Mouse (Mus musculus) lung, embryonic 14.5 days (tissue): ENCODE measurements around the gene Rapgef4. TPM values are rescaled to one million over a fixed set of nuclear protein-coding genes. Genes with fewer than 3 reads are reported as not detected.
A peak's percentile ranks its signal among the peaks of the same experiment; 100 is the strongest.

Source experiments
- ATAC-seq: fragments of 200-750 bp; cut with Nextera tagmentation; 2 replicates; pipeline ENCODE4 v1.8.0; 2017; ENCODE audit warnings: mild to moderate bottlenecking, moderate TSS enrichment, moderate library complexity; ENCODE audit not compliant: insufficient read depth
- DNase-seq: peaks from one replicate; pipeline ENCODE4 v3.0.0-alpha.2; 2015
- H3K27ac ChIP-seq: fragments of 300-500 bp; sonication (generic); 2 replicates; pipeline ENCODE4 v1.5.1; 2014; ENCODE audit warnings: low read depth, mild to moderate bottlenecking, moderate library complexity
- H3K27me3 ChIP-seq: fragments of 300-500 bp; sonication (generic); 2 replicates; pipeline ENCODE4 v1.6.1; 2014; ENCODE audit warnings: low read length, control low read depth; ENCODE audit not compliant: insufficient read depth
- H3K36me3 ChIP-seq: fragments of 300-500 bp; sonication (generic); 2 replicates; pipeline ENCODE4 v1.6.1; 2014; ENCODE audit warnings: control low read depth; ENCODE audit not compliant: insufficient read depth
- H3K4me1 ChIP-seq: fragments of 300-500 bp; sonication (generic); 2 replicates; pipeline ENCODE4 v1.6.1; 2014; ENCODE audit warnings: antibody characterized with exemption, control low read depth; ENCODE audit not compliant: insufficient read depth
- H3K4me2 ChIP-seq: fragments of 300-500 bp; sonication (generic); 2 replicates; pipeline ENCODE4 v1.6.1; 2014; ENCODE audit warnings: mild to moderate bottlenecking
- H3K4me3 ChIP-seq: fragments of 300-500 bp; sonication (generic); 2 replicates; pipeline ENCODE4 v1.5.1; 2014; ENCODE audit warnings: low read depth, low read length
- H3K9ac ChIP-seq: fragments of 300-500 bp; sonication (generic); 2 replicates; pipeline ENCODE4 v1.6.1; 2014
- H3K9me3 ChIP-seq: fragments of 300-500 bp; sonication (generic); 2 replicates; pipeline ENCODE4 v1.6.1; 2016; ENCODE audit warnings: low read depth, low read length, control low read depth
- CTCF ChIP-seq: IDR thresholded peaks from 2 replicates; pipeline ENCODE4 v1.5.1; 2016; ENCODE audit warnings: antibody characterized with exemption, low read depth
- WGBS: fragments of 180-500 bp; shearing (Covaris S2); extraction: QIAGEN DNeasy Blood & Tissue Kit; methylation state at CpG from one replicate; pipeline ENCODE4 v1.1.7; 2014; 5-methylcytosine and 5-hydroxymethylcytosine counted together
- polyA plus RNA-seq: library from polyadenylated mRNA; unstranded; fragments of >200 nt; fragmentation: Nextera tagmentation; extraction: Ambion mirVana; gene quantifications from 2 replicates; pipeline ENCODE4 v1.2.1, GENCODE M21; 2014

Gene Rapgef4
- polyA plus RNA-seq, 1 experiment from 2014 or later, result 3.5 TPM

DNA sequence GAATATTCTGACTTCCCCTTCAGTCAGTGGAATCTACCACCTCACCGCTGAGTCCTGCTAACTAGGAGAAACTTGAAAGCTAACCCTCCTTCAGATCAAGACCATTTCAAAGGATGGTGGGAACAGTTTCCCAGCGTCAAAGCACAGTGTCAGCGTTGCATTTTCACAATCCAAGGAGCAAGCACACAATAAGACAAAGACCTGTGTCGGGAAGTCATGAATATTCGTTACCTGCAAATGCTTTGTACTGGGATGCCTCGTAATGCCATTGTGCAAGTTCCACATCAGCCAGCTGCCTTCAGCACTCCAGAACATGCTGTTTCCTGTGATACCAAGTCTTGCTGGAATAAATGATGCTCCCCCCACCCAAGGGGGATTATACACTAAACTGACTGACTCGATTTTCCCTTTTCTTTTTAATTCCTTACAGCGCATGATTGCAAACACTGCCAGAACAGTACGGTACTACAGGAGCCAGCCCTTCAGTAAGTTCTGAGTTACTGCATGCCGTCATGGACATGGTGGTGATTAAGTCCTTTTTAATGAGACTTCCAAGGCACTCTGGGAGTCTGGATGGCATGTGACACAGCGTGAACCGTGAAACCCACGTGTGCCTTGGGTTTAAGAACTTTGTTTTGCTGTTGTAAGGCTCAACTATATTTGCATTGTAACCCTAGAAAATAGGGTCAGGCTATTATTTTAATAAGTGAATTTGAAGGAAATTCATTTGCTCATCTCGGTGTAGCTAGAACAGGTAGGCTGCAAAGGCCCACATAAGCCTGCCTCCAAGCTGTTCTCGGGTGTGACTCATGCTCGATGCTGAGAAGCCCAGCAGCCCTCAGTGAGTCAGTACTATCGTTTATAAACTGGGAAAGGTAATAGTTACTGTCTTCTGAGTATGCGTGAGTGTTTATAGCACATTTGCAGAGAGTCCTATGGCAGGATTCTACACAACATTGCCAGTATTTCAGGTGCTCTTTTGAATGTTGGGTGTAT, 271.8 kb downstream of the Rapgef4 start:
- H3K4me3 ChIP-seq, result no peak overlapping the region
- TF ChIP-seq CTCF, result no peak
- 63% methylated on average over 18 of the region's 18 CpGs for WGBS
- ATAC-seq, result no peak
- H3K4me1 ChIP-seq, result peaks cover 6% of the 10 kb centered on the region; the same call in 1 of the 2 replicates
- H3K9me3 ChIP-seq, result no peaks in the 10 kb centered on the region
- H3K27me3 ChIP-seq, result no peaks in the 10 kb centered on the region
- H3K27ac ChIP-seq, result no peak overlapping the region
- no peak overlapping the region for H3K9ac ChIP-seq
- DNase-seq, result no peak
- H3K4me2 ChIP-seq, result no peak overlapping the region
- no peaks in the 10 kb centered on the region for H3K36me3 ChIP-seq

DNA sequence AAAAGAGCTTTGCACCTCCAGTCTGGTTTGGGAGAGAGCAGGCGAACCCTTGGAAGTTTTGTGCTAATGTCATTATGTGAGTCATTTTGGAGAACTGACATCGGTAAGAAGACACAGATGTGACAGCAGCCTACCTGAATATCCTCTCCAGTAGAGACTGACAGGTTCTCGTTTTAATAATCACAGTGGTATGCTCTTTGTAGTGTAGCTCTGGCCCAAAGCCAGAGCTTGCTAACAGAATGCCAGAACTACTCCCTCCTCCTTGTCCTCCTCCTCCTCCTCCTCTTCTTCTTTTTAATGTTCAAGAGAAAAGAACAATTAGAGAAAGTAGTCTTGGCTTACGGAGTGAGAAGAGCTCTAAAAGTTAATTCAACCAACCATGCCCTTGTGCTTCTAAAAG, 272.8 kb downstream of the Rapgef4 start:
- Histone ChIP-seq H3K36me3 (no peaks in the 10 kb centered on the region), H3K4me1 (peaks cover 6% of the 10 kb centered on the region; the same call in 1 of the 2 replicates), H3K27me3 (no peaks in the 10 kb centered on the region), H3K27ac (no peak overlapping the region), H3K9me3 (no peaks in the 10 kb centered on the region), H3K4me2 (no peak overlapping the region), H3K9ac (no peak overlapping the region), H3K4me3 (no peak overlapping the region)
- no peak for DNase-seq
- ATAC-seq, result no peak
- TF ChIP-seq CTCF, result no peak
- 62% methylated on average over 4 of the region's 4 CpGs for WGBS

DNA sequence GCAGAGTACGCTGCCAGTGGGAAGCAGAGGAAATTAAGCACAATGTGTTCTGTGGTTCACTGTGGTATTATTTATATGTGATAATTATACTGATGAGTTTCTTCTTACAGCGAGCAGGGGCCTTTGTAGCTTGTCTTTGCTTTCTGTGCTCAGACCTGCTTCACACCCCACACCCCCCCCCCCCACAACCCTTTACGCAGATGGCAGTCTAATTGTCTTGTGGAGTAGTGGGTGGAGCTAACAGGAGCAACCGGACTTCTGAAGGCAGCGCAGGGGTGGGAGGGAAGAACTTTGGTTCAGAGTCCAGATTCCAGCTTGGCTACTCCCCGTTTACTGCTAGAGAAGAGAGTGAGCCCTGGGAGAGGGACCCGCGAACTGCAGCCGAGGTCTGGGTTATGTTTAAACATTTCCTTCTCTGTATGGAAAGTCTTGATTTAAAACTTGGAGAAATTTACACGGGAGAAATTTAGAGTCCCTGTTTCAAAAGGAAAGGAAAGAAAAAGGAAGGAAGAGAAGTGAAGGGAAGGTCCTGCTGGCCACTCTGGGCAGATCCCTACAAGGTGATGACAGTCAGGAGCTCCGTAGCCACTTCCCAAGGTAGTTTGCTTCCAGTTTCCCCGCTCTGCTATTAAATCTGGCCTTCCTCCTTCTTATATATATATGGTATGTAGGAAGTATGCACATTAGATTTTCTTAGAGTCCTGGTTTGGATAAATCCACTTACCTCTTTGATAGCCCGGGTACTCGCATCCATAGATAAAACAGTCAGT, 274.0 kb downstream of the Rapgef4 start:
- peak overlapping the region; percentile 55 for H3K4me2 ChIP-seq
- no peaks in the 10 kb centered on the region for H3K27me3 ChIP-seq
- no peak for TF ChIP-seq CTCF
- peak overlapping the region; percentile 9; the same call in 1 of the 2 replicates for H3K4me3 ChIP-seq
- H3K9me3 ChIP-seq, result no peaks in the 10 kb centered on the region
- H3K36me3 ChIP-seq, result no peaks in the 10 kb centered on the region
- no peak overlapping the region; the same call in 1 of the 2 replicates for H3K9ac ChIP-seq
- ATAC-seq (no peak), DNase-seq (peak; percentile 62)
- H3K27ac ChIP-seq, result no peak overlapping the region
- WGBS, result 31% methylated on average over 14 of the region's 14 CpGs
- H3K4me1 ChIP-seq, result peaks cover 6% of the 10 kb centered on the region; the same call in 1 of the 2 replicates

DNA sequence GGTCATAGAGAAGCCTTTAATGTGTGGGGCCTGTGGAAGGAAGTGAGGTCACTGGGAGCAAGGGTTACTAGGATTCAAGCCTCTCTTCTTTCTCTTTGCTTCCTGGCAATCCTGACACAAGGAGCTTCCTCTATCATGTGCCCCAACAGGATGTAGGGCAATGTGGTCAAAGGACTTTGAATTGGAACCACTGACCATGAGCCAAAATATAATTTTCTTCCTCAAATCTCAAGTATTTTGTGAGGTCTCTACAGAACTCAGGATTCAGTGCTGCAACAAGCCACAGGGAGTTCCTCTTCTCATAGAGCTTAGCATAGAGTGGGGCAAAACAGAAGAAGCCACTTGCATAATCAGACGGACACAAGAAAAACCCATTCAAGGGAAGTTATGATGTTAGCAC, 279.7 kb downstream of the Rapgef4 start:
- no peak for ATAC-seq
- WGBS, result 86% methylated on average over 1 of the region's 1 CpGs
- TF ChIP-seq CTCF, result no peak
- no peak overlapping the region for H3K27ac ChIP-seq
- no peaks in the 10 kb centered on the region for H3K9me3 ChIP-seq
- no peak for DNase-seq
- no peaks in the 10 kb centered on the region for H3K27me3 ChIP-seq
- no peak overlapping the region for H3K4me2 ChIP-seq
- H3K4me1 ChIP-seq, result no peaks in the 10 kb centered on the region
- H3K4me3 ChIP-seq, result no peak overlapping the region
- H3K9ac ChIP-seq, result no peak overlapping the region
- H3K36me3 ChIP-seq, result no peaks in the 10 kb centered on the region

DNA sequence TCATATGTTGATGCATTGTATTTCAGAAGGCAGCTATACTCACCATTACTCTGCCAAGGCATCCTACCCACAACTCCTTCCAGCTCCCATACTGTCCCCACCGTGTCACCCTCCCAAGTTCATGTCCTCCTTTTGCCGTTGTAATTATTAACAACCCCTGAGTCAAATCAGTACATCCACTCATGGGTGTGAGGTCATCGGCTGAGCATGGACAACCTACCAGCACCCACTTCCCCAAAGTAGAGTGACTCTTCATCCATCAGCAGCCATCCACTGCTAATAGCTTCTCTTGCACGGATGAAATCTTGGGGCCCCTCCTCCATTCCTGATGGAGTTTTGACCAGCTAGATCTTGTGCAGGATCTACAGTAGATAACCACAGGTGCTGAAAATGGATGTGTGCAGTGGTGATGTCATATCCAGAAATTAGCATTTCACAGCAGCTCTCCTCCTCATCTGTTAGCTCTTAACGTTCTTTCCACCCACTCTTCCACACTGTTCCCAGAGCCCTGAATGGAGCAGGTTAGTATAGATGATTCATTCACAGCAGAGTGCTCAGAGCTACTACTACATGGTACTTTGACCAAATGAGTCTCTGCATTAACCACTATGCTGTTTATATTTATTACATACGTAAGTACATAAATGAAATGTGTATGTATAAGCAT, 281.9 kb downstream of the Rapgef4 start:
- Histone ChIP-seq H3K4me1 (no peaks in the 10 kb centered on the region), H3K27ac (no peak overlapping the region), H3K36me3 (no peaks in the 10 kb centered on the region), H3K27me3 (no peaks in the 10 kb centered on the region), H3K9ac (no peak overlapping the region), H3K4me3 (no peak overlapping the region), H3K9me3 (no peaks in the 10 kb centered on the region), H3K4me2 (no peak overlapping the region)
- WGBS, result 72% methylated on average over 6 of the region's 6 CpGs
- ATAC-seq (no peak), DNase-seq (no peak)
- TF ChIP-seq CTCF, result no peak

DNA sequence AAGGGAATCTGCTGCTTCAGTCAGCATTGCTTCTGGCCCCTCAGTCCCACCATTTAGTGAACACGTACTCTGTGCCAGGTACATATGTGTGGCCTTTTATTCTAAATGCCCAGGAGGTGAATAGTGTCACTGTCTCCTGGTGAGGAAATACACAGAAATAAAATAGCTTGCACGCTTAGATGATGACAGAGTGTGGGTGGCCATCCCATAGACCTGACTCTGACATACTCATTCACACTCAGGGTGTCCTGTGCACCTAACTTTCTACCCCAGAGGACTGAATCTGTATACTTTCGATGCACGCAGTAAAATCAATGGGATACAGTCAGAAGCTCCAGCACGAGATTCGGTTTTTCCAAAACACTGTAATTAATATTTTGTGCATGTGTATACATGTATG, 286.4 kb downstream of the Rapgef4 start:
- Histone ChIP-seq H3K9ac (no peak overlapping the region), H3K4me3 (no peak overlapping the region), H3K27ac (no peak overlapping the region), H3K36me3 (no peaks in the 10 kb centered on the region), H3K9me3 (no peaks in the 10 kb centered on the region), H3K4me2 (no peak overlapping the region), H3K27me3 (no peaks in the 10 kb centered on the region), H3K4me1 (no peaks in the 10 kb centered on the region)
- DNase-seq (no peak), ATAC-seq (no peak)
- WGBS, result 86% methylated on average over 6 of the region's 6 CpGs
- no peak for TF ChIP-seq CTCF
